Mouse (Mus musculus) spleen, adult 2 months (tissue): ENCODE results near the gene Sec23b.

ENCODE experiments used
- CTCF ChIP-seq: fragments of 200-500 bp; IDR thresholded peaks from 2 replicates; pipeline ENCODE4 v1.5.1; 2011; ENCODE audit warnings: mild to moderate bottlenecking, inconsistent platforms; ENCODE audit not compliant: insufficient read depth, insufficient read length, insufficient replicate concordance; ENCODE audit errors: extremely low read depth
- POLR2A ChIP-seq: fragments of 200-500 bp; IDR thresholded peaks from 2 replicates; pipeline ENCODE4 v1.6.1; 2011; ENCODE audit warnings: low read depth, low read length, inconsistent platforms

- TF ChIP-seq CTCF (no peak), POLR2A (no peak)
Observed at GRCm38 (mm10) chr2:144553905-144554304, 2.1 kb upstream of the Sec23b start.
